Comparison of ENCODE assay signal across 20 mouse cellular contexts in genomic region chr5:122110625-122111024, GRCm38 (mm10). TPM values are rescaled to one million over a fixed set of nuclear protein-coding genes. Genes with fewer than 3 reads are reported as not detected.
DNase-seq lines count a peak whose midpoint lies in the region; ATAC-seq and TF ChIP-seq lines count a peak whose summit lies in the region.
"Had no signal": no experiment of that assay in that cellular context is flagged by ENCODE, and none has a peak within 500 bp of the region (broad histone marks: within the 10 kb centered on the region; RNA-seq: fewer than 3 reads in every experiment).

No protein-coding gene starts in this region.

- no peaks in the 10 kb centered on the region for H3K27me3 ChIP-seq in forebrain, embryonic 11.5 days (ENCODE audit: control insufficient read depth, insufficient read depth, low read length)
- no peaks in the 10 kb centered on the region for H3K27me3 ChIP-seq in forebrain, embryonic 16.5 days (replicated peaks; ENCODE audit: control insufficient read depth, insufficient read depth, low read length)
- H3K27me3 ChIP-seq in heart, embryonic 11.5 days (ENCODE audit: control insufficient read depth, insufficient read depth, low read length), result no peaks in the 10 kb centered on the region
- no peaks in the 10 kb centered on the region; the same call in 1 of the 2 replicates for H3K27me3 ChIP-seq in heart, embryonic 10.5 days (ENCODE audit: insufficient read depth, poor library complexity, severe bottlenecking)
- H3K27me3 ChIP-seq in E14TG2a.4 (ENCODE audit: insufficient read depth, low read length), result no peaks in the 10 kb centered on the region
- no peaks in the 10 kb centered on the region for H3K27me3 ChIP-seq in heart, embryonic 16.5 days (ENCODE audit: control insufficient read depth, insufficient read depth, low read length)
- 0 out of 2 replicates have a peak, but pooled peaks cover 9% of the 10 kb centered on the region for H3K27me3 ChIP-seq in forebrain, embryonic 10.5 days (ENCODE audit: poor library complexity, severe bottlenecking)
- H3K27me3 ChIP-seq: forebrain, embryonic 15.5 days; intestine, embryonic 15.5 days had no signal

- H3K27ac ChIP-seq in forebrain, embryonic 11.5 days (ENCODE audit: low read depth, low read length), result no peak overlapping the region
- no peak overlapping the region for H3K27ac ChIP-seq in forebrain, embryonic 16.5 days (ENCODE audit: low read length)
- 0 out of 2 replicates have a peak overlapping the region, but pooled peaks have one; percentile 6 for H3K27ac ChIP-seq in heart, embryonic 11.5 days (ENCODE audit: low read depth, low read length)
- H3K27ac ChIP-seq in heart, embryonic 10.5 days, result no peak overlapping the region
- H3K27ac ChIP-seq in heart, embryonic 16.5 days (ENCODE audit: low read length), result peak overlapping the region; percentile 30; the same call in 1 of the 2 replicates
- no peak overlapping the region for H3K27ac ChIP-seq in forebrain, embryonic 10.5 days
- H3K27ac ChIP-seq: embryonic facial prominence, embryonic 10.5 days; forebrain, embryonic 15.5 days; hindbrain, embryonic 10.5 days; hindbrain, embryonic 14.5 days; intestine, embryonic 15.5 days had no signal

- H3K9ac ChIP-seq in forebrain, embryonic 11.5 days (ENCODE audit: low read length), result no peak overlapping the region
- H3K9ac ChIP-seq in forebrain, embryonic 16.5 days (replicated peaks; ENCODE audit: low read depth, low read length), result no peak overlapping the region
- no peak overlapping the region for H3K9ac ChIP-seq in heart, embryonic 11.5 days (ENCODE audit: low read depth, low read length)
- H3K9ac ChIP-seq in heart, embryonic 16.5 days (ENCODE audit: low read length), result no peak overlapping the region
- H3K9ac ChIP-seq: forebrain, embryonic 15.5 days; hindbrain, embryonic 14.5 days; intestine, embryonic 15.5 days had no signal

- WGBS in forebrain, embryonic 11.5 days, result 92% methylated on average over 13 of the region's 13 CpGs
- whole genome bisulfite sequencing in forebrain, embryonic 16.5 days, result 91% methylated on average over 13 of the region's 13 CpGs
- WGBS in heart, embryonic 11.5 days (ENCODE audit: insufficient replicate concordance), result 77% methylated on average over 13 of the region's 13 CpGs
- 80% methylated on average over 13 of the region's 13 CpGs for WGBS in heart, embryonic 10.5 days
- 68% methylated on average over 13 of the region's 13 CpGs for WGBS in heart, embryonic 16.5 days
- 92% methylated on average over 13 of the region's 13 CpGs for WGBS in forebrain, embryonic 10.5 days

- no peak for TF ChIP-seq CTCF in E14TG2a.4 (conservative IDR thresholded peaks at IDR 0.05; ENCODE audit: low read length)

- H3K4me2 ChIP-seq in forebrain, embryonic 11.5 days (ENCODE audit: low read depth, low read length, severe bottlenecking), result no peak overlapping the region
- H3K4me2 ChIP-seq in forebrain, embryonic 16.5 days (ENCODE audit: low read length), result no peak overlapping the region
- H3K4me2 ChIP-seq in heart, embryonic 11.5 days, result no peak overlapping the region
- H3K4me2 ChIP-seq in heart, embryonic 16.5 days (ENCODE audit: low read depth, low read length), result no peak overlapping the region
- H3K4me2 ChIP-seq: forebrain, embryonic 15.5 days; hindbrain, embryonic 14.5 days; intestine, embryonic 15.5 days had no signal

- no peak for ATAC-seq in forebrain, embryonic 11.5 days (replicated peaks; ENCODE audit: low FRiP score)
- ATAC-seq in forebrain, embryonic 16.5 days, result no peak
- ATAC-seq in heart, embryonic 11.5 days (replicated peaks; ENCODE audit: insufficient number of reproducible peaks, low FRiP score, low TSS enrichment), result no peak
- ATAC-seq in heart, embryonic 16.5 days (replicated peaks; ENCODE audit: extremely low read depth, insufficient read depth, low FRiP score), result peak; percentile 2
- ATAC-seq: CD4-positive, CD25-positive, alpha-beta regulatory T cell, adult 4 months; forebrain, embryonic 15.5 days; intestine, embryonic 15.5 days had no signal

- no peaks in the 10 kb centered on the region for H3K36me3 ChIP-seq in forebrain, embryonic 11.5 days (ENCODE audit: control insufficient read depth, insufficient read depth, low read length)
- no peaks in the 10 kb centered on the region for H3K36me3 ChIP-seq in forebrain, embryonic 16.5 days (ENCODE audit: control insufficient read depth, insufficient read depth)
- H3K36me3 ChIP-seq in heart, embryonic 11.5 days (ENCODE audit: control insufficient read depth, insufficient read depth, low read length), result no peaks in the 10 kb centered on the region
- peaks cover 21% of the 10 kb centered on the region for H3K36me3 ChIP-seq in heart, embryonic 10.5 days
- H3K36me3 ChIP-seq in E14TG2a.4 (ENCODE audit: insufficient read depth, low read length), result no peaks in the 10 kb centered on the region
- peaks cover 2% of the 10 kb centered on the region; the same call in 1 of the 2 replicates for H3K36me3 ChIP-seq in heart, embryonic 16.5 days (ENCODE audit: control insufficient read depth, insufficient read depth)
- no peaks in the 10 kb centered on the region for H3K36me3 ChIP-seq in forebrain, embryonic 10.5 days (replicated peaks)
- H3K36me3 ChIP-seq: embryonic facial prominence, embryonic 10.5 days; forebrain, embryonic 15.5 days; hindbrain, embryonic 10.5 days; intestine, embryonic 15.5 days had no signal

- H3K4me3 ChIP-seq in forebrain, embryonic 11.5 days (ENCODE audit: low read depth, low read length), result no peak overlapping the region
- no peak overlapping the region for H3K4me3 ChIP-seq in forebrain, embryonic 16.5 days (replicated peaks; ENCODE audit: low read length)
- no peak overlapping the region for H3K4me3 ChIP-seq in heart, embryonic 11.5 days (ENCODE audit: low read depth, low read length)
- H3K4me3 ChIP-seq in heart, embryonic 10.5 days, result no peak overlapping the region
- H3K4me3 ChIP-seq in E14TG2a.4 (replicated peaks; ENCODE audit: low read length), result peak overlapping the region; percentile 72
- no peak overlapping the region for H3K4me3 ChIP-seq in heart, embryonic 16.5 days (ENCODE audit: low read length)
- H3K4me3 ChIP-seq in forebrain, embryonic 10.5 days, result no peak overlapping the region
- H3K4me3 ChIP-seq: embryonic facial prominence, embryonic 10.5 days; forebrain, embryonic 15.5 days; intestine, embryonic 15.5 days had no signal

- H3K9me3 ChIP-seq in forebrain, embryonic 11.5 days (ENCODE audit: control insufficient read depth, low read length), result no peaks in the 10 kb centered on the region
- H3K9me3 ChIP-seq in forebrain, embryonic 16.5 days (ENCODE audit: control insufficient read depth, low read length), result no peaks in the 10 kb centered on the region
- H3K9me3 ChIP-seq in heart, embryonic 11.5 days (replicated peaks; ENCODE audit: control insufficient read depth, low read length), result no peaks in the 10 kb centered on the region
- no peaks in the 10 kb centered on the region for H3K9me3 ChIP-seq in heart, embryonic 10.5 days
- H3K9me3 ChIP-seq in E14TG2a.4 (ENCODE audit: low read length), result no peaks in the 10 kb centered on the region
- H3K9me3 ChIP-seq in heart, embryonic 16.5 days (replicated peaks; ENCODE audit: control insufficient read depth, low read length), result no peaks in the 10 kb centered on the region
- no peaks in the 10 kb centered on the region for H3K9me3 ChIP-seq in forebrain, embryonic 10.5 days
- H3K9me3 ChIP-seq: embryonic facial prominence, embryonic 10.5 days; forebrain, embryonic 15.5 days; hindbrain, embryonic 10.5 days; intestine, embryonic 15.5 days had no signal

- H3K4me1 ChIP-seq in forebrain, embryonic 11.5 days (replicated peaks; ENCODE audit: control insufficient read depth, insufficient read depth, low read length), result no peaks in the 10 kb centered on the region; the same call in 1 of the 2 replicates
- no peaks in the 10 kb centered on the region for H3K4me1 ChIP-seq in forebrain, embryonic 16.5 days (replicated peaks; ENCODE audit: control insufficient read depth, insufficient read depth, low read length)
- H3K4me1 ChIP-seq in heart, embryonic 11.5 days (ENCODE audit: control insufficient read depth, insufficient read depth, low read length), result peaks cover 8% of the 10 kb centered on the region; the same call in 1 of the 2 replicates
- H3K4me1 ChIP-seq in heart, embryonic 10.5 days, result peaks cover 39% of the 10 kb centered on the region
- H3K4me1 ChIP-seq in E14TG2a.4 (replicated peaks; ENCODE audit: low read depth, low read length), result peaks cover 40% of the 10 kb centered on the region
- no peaks in the 10 kb centered on the region for H3K4me1 ChIP-seq in heart, embryonic 16.5 days (ENCODE audit: control insufficient read depth, insufficient read depth, low read length)
- H3K4me1 ChIP-seq in forebrain, embryonic 10.5 days, result peaks cover 14% of the 10 kb centered on the region
- H3K4me1 ChIP-seq: forebrain, embryonic 15.5 days; intestine, embryonic 15.5 days had no signal

- peak; percentile 8 for DNase-seq in forebrain, embryonic 11.5 days (ENCODE audit: low spot score)
- DNase-seq in heart, embryonic 10.5 days (ENCODE audit: low spot score), result no peak
- no peak for DNase-seq in cerebellum, postnatal 25 days
- DNase-seq in forebrain, embryonic 10.5 days (ENCODE audit: extremely low spot score, low spot score), result no peak
- DNase-seq: adrenal gland, postnatal 10 days; B cell, adult 2 months; cerebellum, adult 11-12 months; cerebellum, adult 9-10 months; gastrocnemius, postnatal 36 days; kidney, adult 18-20 months had no signal

RNA-seq across cellular contexts. Expression of gene Myl2, which starts 9.9 kb away (rescaled TPM):
- not detected in 2 replicates for polyA plus RNA-seq in forebrain, embryonic 11.5 days (2014; fragmentation: Nextera tagmentation; extraction: Ambion mirVana)
- polyA plus RNA-seq in forebrain, embryonic 16.5 days (2015; fragmentation: Nextera tagmentation; extraction: Ambion mirVana), result 0.44 and 1.0 TPM in 2 replicates
- 6,790 and 6,847 TPM in 2 replicates for polyA plus RNA-seq in heart, embryonic 11.5 days (2014; fragmentation: Nextera tagmentation; extraction: Ambion mirVana)
- 3,021 and 6,084 TPM in 2 replicates for polyA plus RNA-seq in heart, embryonic 10.5 days (2016; fragmentation: Nextera tagmentation; extraction: Ambion mirVana)
- polyA plus RNA-seq in heart, embryonic 16.5 days (2015; fragmentation: Nextera tagmentation; extraction: Ambion mirVana), result 7,978 and 9,755 TPM in 2 replicates
- not detected in 2 replicates for polyA plus RNA-seq in forebrain, embryonic 10.5 days (2016; fragmentation: Nextera tagmentation; extraction: Ambion mirVana)
- polyA plus RNA-seq: CD4-positive, CD25-positive, alpha-beta regulatory T cell, adult 4 months; embryonic facial prominence, embryonic 10.5 days had no signal

RNA-seq across cellular contexts. Expression of gene Ccdc63, which starts 30.0 kb away (rescaled TPM):
- not detected in 2 replicates for polyA plus RNA-seq in forebrain, embryonic 11.5 days (2014; fragmentation: Nextera tagmentation; extraction: Ambion mirVana)
- polyA plus RNA-seq in forebrain, embryonic 16.5 days (2015; fragmentation: Nextera tagmentation; extraction: Ambion mirVana), result not detected in 2 replicates
- polyA plus RNA-seq in heart, embryonic 11.5 days (2014; fragmentation: Nextera tagmentation; extraction: Ambion mirVana), result 0.47 and 0.51 TPM in 2 replicates
- 0.20 and 0.39 TPM in 2 replicates for polyA plus RNA-seq in heart, embryonic 10.5 days (2016; fragmentation: Nextera tagmentation; extraction: Ambion mirVana)
- 0.12 and 0.56 TPM in 2 replicates for polyA plus RNA-seq in heart, embryonic 16.5 days (2015; fragmentation: Nextera tagmentation; extraction: Ambion mirVana)
- not detected in 2 replicates for polyA plus RNA-seq in forebrain, embryonic 10.5 days (2016; fragmentation: Nextera tagmentation; extraction: Ambion mirVana)
- polyA plus RNA-seq: embryonic facial prominence, embryonic 10.5 days; forebrain, embryonic 15.5 days; hindbrain, embryonic 10.5 days; intestine, embryonic 15.5 days had no signal

RNA-seq across cellular contexts. Expression of gene Ppp1cc, which starts 47.5 kb away (rescaled TPM):
- polyA plus RNA-seq in forebrain, embryonic 11.5 days (2014; fragmentation: Nextera tagmentation; extraction: Ambion mirVana), result 364 and 378 TPM in 2 replicates
- polyA plus RNA-seq in forebrain, embryonic 16.5 days (2015; fragmentation: Nextera tagmentation; extraction: Ambion mirVana), result 252 and 264 TPM in 2 replicates
- polyA plus RNA-seq in heart, embryonic 11.5 days (2014; fragmentation: Nextera tagmentation; extraction: Ambion mirVana), result 216 and 225 TPM in 2 replicates
- polyA plus RNA-seq in heart, embryonic 10.5 days (2016; fragmentation: Nextera tagmentation; extraction: Ambion mirVana), result 243 and 295 TPM in 2 replicates
- polyA plus RNA-seq in heart, embryonic 16.5 days (2015; fragmentation: Nextera tagmentation; extraction: Ambion mirVana), result 237 and 248 TPM in 2 replicates
- 337 and 341 TPM in 2 replicates for polyA plus RNA-seq in forebrain, embryonic 10.5 days (2016; fragmentation: Nextera tagmentation; extraction: Ambion mirVana)

Comparison
In these comparisons a context has a peak if more than half of its experiments do, and no peak if none do; other contexts are left out.
1. H3K27ac ChIP-seq: peak in heart, embryonic 11.5 days (single experiment) and heart, embryonic 16.5 days (single experiment); none in forebrain, embryonic 11.5 days (single experiment), forebrain, embryonic 16.5 days (single experiment), heart, embryonic 10.5 days (single experiment) and forebrain, embryonic 10.5 days (single experiment).
2. RNA of gene Myl2, which starts 9.9 kb away (polyA plus RNA-seq): 7,978 to 9,755 TPM in heart, embryonic 16.5 days, 6,790 to 6,847 TPM in heart, embryonic 11.5 days and 3,021 to 6,084 TPM in heart, embryonic 10.5 days; 0.44 to 1.0 TPM in forebrain, embryonic 16.5 days, not detected in forebrain, embryonic 11.5 days and not detected in forebrain, embryonic 10.5 days; every median in the first group is over 1,000 times any median in the second.